Mouse (Mus musculus) intestine, postnatal 0 days (tissue): Measurements from ENCODE around the gene Fam110a. TPM values are rescaled to one million over a fixed set of nuclear protein-coding genes. Genes with fewer than 3 reads are reported as not detected.

Experiments
- ATAC-seq: fragments of 200-750 bp; cut with Nextera tagmentation; 2 replicates; pipeline ENCODE4 v1.8.0; 2017; ENCODE audit warnings: mild to moderate bottlenecking, moderate TSS enrichment, moderate library complexity
- H3K27ac ChIP-seq: fragments of 300-500 bp; sonication (generic); 2 replicates; pipeline ENCODE4 v1.5.1; 2014; ENCODE audit warnings: mild to moderate bottlenecking, low read depth, low read length, moderate library complexity
- H3K27me3 ChIP-seq: fragments of 300-500 bp; sonication (generic); replicated peaks from 2 replicates; pipeline ENCODE4 v1.6.1; 2014; ENCODE audit warnings: low read length, mixed read lengths; ENCODE audit not compliant: control insufficient read depth, insufficient read depth
- H3K36me3 ChIP-seq: fragments of 300-500 bp; sonication (generic); 2 replicates; pipeline ENCODE4 v1.6.1; 2014; ENCODE audit warnings: mild to moderate bottlenecking, moderate library complexity; ENCODE audit not compliant: control insufficient read depth, insufficient read depth
- H3K4me1 ChIP-seq: fragments of 300-500 bp; sonication (generic); replicated peaks from 2 replicates; pipeline ENCODE4 v1.6.1; 2014; ENCODE audit warnings: antibody characterized with exemption, low read length, mixed read lengths; ENCODE audit not compliant: control insufficient read depth, insufficient read depth
- H3K4me2 ChIP-seq: fragments of 300-500 bp; sonication (generic); replicated peaks from 2 replicates; pipeline ENCODE4 v1.6.1; 2014; ENCODE audit warnings: low read depth, mild to moderate bottlenecking, moderate library complexity
- H3K4me3 ChIP-seq: fragments of 300-500 bp; sonication (generic); 2 replicates; pipeline ENCODE4 v1.5.1; 2014; ENCODE audit warnings: low read depth, low read length
- H3K9ac ChIP-seq: fragments of 300-500 bp; sonication (generic); 2 replicates; pipeline ENCODE4 v1.6.1; 2014; ENCODE audit warnings: mild to moderate bottlenecking, low read depth, low read length
- H3K9me3 ChIP-seq: fragments of 300-500 bp; sonication (generic); 2 replicates; pipeline ENCODE4 v1.6.1; 2016; ENCODE audit warnings: mixed run types; ENCODE audit not compliant: control insufficient read depth
- CTCF ChIP-seq: sonication (generic); IDR thresholded peaks from 2 replicates; pipeline ENCODE4 v1.5.1; 2016; ENCODE audit warnings: low read depth, mild to moderate bottlenecking, control low read depth, antibody characterized with exemption, moderate library complexity
- WGBS: fragments of 180-500 bp; shearing (Covaris S2); extraction: QIAGEN DNeasy Blood & Tissue Kit; methylation state at CpG from one replicate; pipeline ENCODE4 v1.1.7; 2014; 5-methylcytosine and 5-hydroxymethylcytosine counted together
- polyA plus RNA-seq: library from polyadenylated mRNA; unstranded; fragments of >200 nt; fragmentation: Nextera tagmentation; extraction: Ambion mirVana; gene quantifications from 2 replicates; pipeline ENCODE4 v1.2.1, GENCODE M21; 2015

Gene Fam110a
- polyA plus RNA-seq, 1 experiment from 2014 or later, result 14.5 TPM

DNA sequence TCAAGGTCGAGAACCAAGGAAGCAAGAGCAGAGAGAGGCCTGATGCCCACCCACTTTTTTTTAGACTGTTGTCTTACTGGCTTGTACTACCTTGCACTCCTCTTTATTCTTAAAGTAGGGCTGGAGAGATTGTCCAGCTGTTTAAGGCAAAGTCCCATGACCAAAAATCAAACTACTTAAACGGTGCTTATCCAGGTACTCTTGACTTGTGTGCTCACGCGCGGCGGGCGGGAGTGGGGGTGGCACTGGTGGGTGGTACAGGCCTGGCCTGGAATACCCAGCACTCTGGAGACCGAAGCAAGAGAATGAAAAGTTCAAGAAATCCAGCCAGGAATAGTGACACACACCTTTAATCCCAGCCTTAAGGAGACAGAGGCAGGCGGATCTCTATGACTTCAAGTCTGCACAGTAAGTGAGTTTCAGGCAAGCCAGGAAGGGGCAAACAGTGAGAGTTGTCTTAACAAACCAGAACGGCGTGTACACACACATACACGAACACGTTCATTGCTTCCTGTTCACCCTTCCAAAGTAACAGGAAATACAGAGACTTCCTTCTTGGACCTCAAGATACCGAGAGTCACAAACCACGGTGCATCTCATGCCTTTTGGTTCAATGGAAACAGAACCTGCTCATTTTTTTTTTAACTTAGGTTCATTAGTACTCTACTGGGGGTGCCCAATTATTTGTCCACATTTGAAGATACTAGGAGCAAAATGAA is 29.2 kb upstream of the Fam110a start:
- peaks cover 3% of the 10 kb centered on the region for H3K4me1 ChIP-seq
- H3K9ac ChIP-seq, result no peak overlapping the region
- ATAC-seq, result no peak
- no peak for TF ChIP-seq CTCF
- no peak overlapping the region for H3K27ac ChIP-seq
- H3K4me2 ChIP-seq, result no peak overlapping the region
- no peak overlapping the region for H3K4me3 ChIP-seq
- no peaks in the 10 kb centered on the region for H3K9me3 ChIP-seq
- H3K36me3 ChIP-seq, result no peaks in the 10 kb centered on the region
- H3K27me3 ChIP-seq, result no peaks in the 10 kb centered on the region
- 77% methylated on average over 15 of the region's 15 CpGs for WGBS

DNA sequence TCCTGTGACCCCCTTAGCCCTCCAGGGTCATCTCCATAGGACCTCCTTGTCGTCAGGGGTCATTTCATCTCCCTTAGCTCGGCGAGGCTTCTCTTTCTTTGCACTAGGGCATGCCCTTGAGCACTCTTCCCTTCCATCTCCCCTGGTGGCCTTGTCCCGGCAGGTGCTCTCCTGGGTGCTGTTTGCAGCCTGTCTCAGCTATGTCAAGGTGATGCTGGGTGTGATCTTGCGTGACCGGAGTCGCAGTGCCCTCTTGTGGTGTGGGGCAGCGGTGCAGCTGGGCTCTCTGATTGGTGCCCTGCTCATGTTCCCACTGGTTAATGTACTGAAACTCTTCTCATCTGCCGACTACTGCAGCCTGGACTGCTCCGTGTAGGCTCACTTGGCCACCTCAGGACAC is 27.8 kb upstream of the Fam110a start:
- H3K9ac ChIP-seq, result no peak overlapping the region
- WGBS, result 55% methylated on average over 10 of the region's 10 CpGs

DNA sequence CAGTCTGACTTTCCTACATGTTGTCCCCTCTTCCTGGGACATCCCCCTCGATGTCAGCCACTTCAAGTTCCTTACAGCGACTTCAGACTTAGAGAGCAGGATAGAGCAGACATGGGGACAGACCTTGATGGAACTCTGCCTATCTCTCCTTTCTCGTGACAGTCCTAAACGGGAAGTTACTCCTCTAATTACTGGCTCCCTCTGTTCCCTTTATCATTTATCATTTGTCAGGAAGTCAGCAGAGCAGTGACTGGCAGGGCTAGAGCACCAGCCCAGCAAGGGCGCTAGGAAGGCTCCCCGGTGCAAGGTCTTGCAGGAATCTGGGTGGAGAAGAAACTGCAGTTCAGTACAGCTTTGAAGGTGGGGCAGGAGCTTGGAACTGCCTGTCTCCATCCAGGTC is 22.5 kb upstream of the Fam110a start:
- Histone ChIP-seq H3K27me3 (no peaks in the 10 kb centered on the region), H3K9ac (no peak overlapping the region), H3K4me2 (no peak overlapping the region), H3K27ac (no peak overlapping the region), H3K36me3 (no peaks in the 10 kb centered on the region), H3K9me3 (no peaks in the 10 kb centered on the region), H3K4me1 (no peaks in the 10 kb centered on the region), H3K4me3 (no peak overlapping the region)
- ATAC-seq, result no peak
- 36% methylated on average over 6 of the region's 6 CpGs for WGBS
- TF ChIP-seq CTCF, result no peak

More for the DNA sequence above, 27.8 kb upstream of the Fam110a start:
- no peak for ATAC-seq
- peaks cover 3% of the 10 kb centered on the region for H3K4me1 ChIP-seq
- no peak overlapping the region for H3K27ac ChIP-seq
- peak; percentile 67 for TF ChIP-seq CTCF
- no peak overlapping the region for H3K4me3 ChIP-seq
- H3K4me2 ChIP-seq, result no peak overlapping the region
- H3K36me3 ChIP-seq, result no peaks in the 10 kb centered on the region
- no peaks in the 10 kb centered on the region for H3K27me3 ChIP-seq
- H3K9me3 ChIP-seq, result no peaks in the 10 kb centered on the region

DNA sequence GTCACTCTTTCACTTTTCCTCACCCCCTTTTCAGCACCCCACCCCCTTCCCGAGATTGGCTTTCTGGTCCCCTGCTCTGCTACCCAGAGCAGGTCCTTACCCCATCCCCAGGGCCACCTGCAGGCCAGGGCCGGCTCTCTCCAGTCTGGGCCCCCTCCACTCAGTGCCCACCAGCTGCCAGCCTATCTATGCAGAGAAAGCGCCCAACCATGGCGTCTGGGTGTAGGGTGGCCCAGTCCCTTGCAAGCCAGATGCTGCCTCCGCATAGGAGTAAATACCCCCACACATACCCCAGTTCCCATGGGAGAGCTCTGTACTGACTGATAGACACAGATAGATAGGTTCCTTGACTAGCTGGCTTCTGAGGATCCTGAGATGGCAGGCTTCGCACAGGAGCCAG is 20.7 kb upstream of the Fam110a start:
- H3K9me3 ChIP-seq, result no peaks in the 10 kb centered on the region
- no peak overlapping the region for H3K4me2 ChIP-seq
- no peaks in the 10 kb centered on the region for H3K36me3 ChIP-seq
- H3K4me1 ChIP-seq, result 0 out of 2 replicates have a peak, but pooled peaks cover 4% of the 10 kb centered on the region
- TF ChIP-seq CTCF, result no peak
- H3K9ac ChIP-seq, result no peak overlapping the region
- no peak overlapping the region for H3K27ac ChIP-seq
- WGBS, result 72% methylated on average over 6 of the region's 6 CpGs
- no peak for ATAC-seq
- H3K27me3 ChIP-seq, result no peaks in the 10 kb centered on the region
- H3K4me3 ChIP-seq, result no peak overlapping the region

DNA sequence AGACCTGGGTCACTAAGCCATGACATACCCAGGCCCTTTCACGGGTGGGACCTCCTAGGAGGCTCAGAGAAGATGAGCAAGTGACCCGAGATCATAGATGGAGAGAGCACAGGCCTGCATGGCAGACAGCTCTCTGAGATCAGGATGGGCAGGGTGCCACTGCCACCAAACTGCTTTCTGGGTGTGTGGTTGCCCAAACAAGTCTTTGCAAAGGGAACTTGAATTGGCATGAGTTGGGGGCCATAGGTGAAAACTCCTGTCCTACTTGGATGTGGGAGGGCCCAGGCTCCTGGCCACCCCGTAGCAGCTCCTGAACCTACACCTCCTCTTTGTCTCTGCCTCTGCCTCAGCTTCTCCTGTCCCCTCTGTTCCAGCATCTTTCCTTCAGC is 20.3 kb upstream of the Fam110a start:
- WGBS, result 57% methylated on average over 3 of the region's 3 CpGs
- no peak for ATAC-seq
- Histone ChIP-seq H3K36me3 (no peaks in the 10 kb centered on the region), H3K4me2 (peak overlapping the region; percentile 60), H3K9ac (no peak overlapping the region), H3K9me3 (no peaks in the 10 kb centered on the region), H3K4me1 (0 out of 2 replicates have a peak, but pooled peaks cover 4% of the 10 kb centered on the region), H3K4me3 (no peak overlapping the region), H3K27me3 (peaks cover under 1% of the 10 kb centered on the region; the same call in 1 of the 2 replicates), H3K27ac (no peak overlapping the region)
- TF ChIP-seq CTCF, result no peak

DNA sequence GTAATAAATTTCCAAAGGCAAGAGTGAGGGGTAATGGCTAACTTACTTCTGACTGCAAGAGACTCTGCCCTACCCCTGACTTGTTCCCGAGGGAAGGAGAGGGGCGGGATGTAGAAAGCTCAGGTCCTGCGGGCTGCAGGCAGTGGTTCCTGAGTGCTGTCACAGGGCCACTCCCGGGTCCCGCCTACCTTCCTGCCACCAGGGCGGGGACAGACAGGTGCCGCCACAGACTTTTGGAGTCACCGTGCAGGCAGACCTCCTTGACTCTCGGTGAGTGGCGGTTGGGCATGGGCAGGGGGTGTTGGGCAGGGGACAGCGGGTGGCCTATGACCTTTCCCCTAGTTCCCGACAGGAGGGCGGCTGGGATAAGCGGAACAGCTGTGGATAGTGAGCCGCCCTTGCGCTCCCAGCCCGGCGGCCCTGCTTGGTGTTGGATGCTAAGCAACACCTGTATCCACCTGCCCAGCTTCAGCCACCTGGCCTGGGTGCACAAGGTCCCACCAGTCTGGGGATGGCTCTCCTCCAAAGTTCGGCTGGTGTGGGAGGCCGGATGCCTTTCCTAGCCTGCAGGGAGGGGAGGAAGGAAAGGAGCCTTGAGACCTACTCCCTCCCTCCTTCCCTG is 19.8 kb upstream of the Fam110a start:
- Histone ChIP-seq H3K27ac (no peak overlapping the region), H3K4me1 (0 out of 2 replicates have a peak, but pooled peaks cover 4% of the 10 kb centered on the region), H3K27me3 (peaks cover 4% of the 10 kb centered on the region; the same call in 1 of the 2 replicates), H3K36me3 (no peaks in the 10 kb centered on the region), H3K4me2 (peak overlapping the region; percentile 60), H3K4me3 (peak overlapping the region; percentile 23; the same call in 1 of the 2 replicates), H3K9me3 (no peaks in the 10 kb centered on the region), H3K9ac (no peak overlapping the region; the same call in 1 of the 2 replicates)
- WGBS, result 12% methylated on average over 19 of the region's 20 CpGs
- ATAC-seq, result 0 out of 2 replicates have a peak, but pooled peaks have one; percentile 31
- peak; percentile 22; the same call in 1 of the 2 replicates for TF ChIP-seq CTCF
